9 mouse cellular contexts compared by ENCODE assay signal in genomic region chr2:26547481-26547880, GRCm38 (mm10). TPM values are rescaled to one million over a fixed set of nuclear protein-coding genes. Genes with fewer than 3 reads are reported as not detected.
DNase-seq lines count a peak whose midpoint lies in the region; ATAC-seq and TF ChIP-seq lines count a peak whose summit lies in the region.
"Had no signal": no experiment of that assay in that cellular context is flagged by ENCODE, and none has a peak within 500 bp of the region (broad histone marks: within the 10 kb centered on the region; RNA-seq: fewer than 3 reads in every experiment).

No protein-coding gene starts in this region.

- no peak for ATAC-seq in forebrain, embryonic 12.5 days (ENCODE audit: low FRiP score)
- peak; percentile 50; the same call in 1 of the 2 replicates for ATAC-seq in midbrain, embryonic 11.5 days (ENCODE audit: low FRiP score)
- ATAC-seq in midbrain, embryonic 15.5 days (replicated peaks): no peak
- peak; percentile 22; the same call in 1 of the 2 replicates for ATAC-seq in heart, postnatal 0 days (ENCODE audit: insufficient read depth, low read depth)
- ATAC-seq in neural tube, embryonic 13.5 days (ENCODE audit: low read depth): peak; percentile 54; the same call in 1 of the 2 replicates
- ATAC-seq in megakaryocyte progenitor cell, adult 5-6 weeks (replicated peaks; ENCODE audit: poor library complexity): no peak

- no peaks in the 10 kb centered on the region for H3K36me3 ChIP-seq in forebrain, embryonic 10.5 days (replicated peaks)
- H3K36me3 ChIP-seq in forebrain, embryonic 12.5 days (replicated peaks): no peaks in the 10 kb centered on the region
- no peaks in the 10 kb centered on the region for H3K36me3 ChIP-seq in midbrain, embryonic 11.5 days (ENCODE audit: control insufficient read depth, insufficient read depth, low read length)
- H3K36me3 ChIP-seq in midbrain, embryonic 15.5 days (replicated peaks): no peaks in the 10 kb centered on the region
- H3K36me3 ChIP-seq in heart, postnatal 0 days (replicated peaks; ENCODE audit: control insufficient read depth, insufficient read depth, low read length): no peaks in the 10 kb centered on the region
- no peaks in the 10 kb centered on the region for H3K36me3 ChIP-seq in neural tube, embryonic 13.5 days

- WGBS in forebrain, embryonic 10.5 days: 32% methylated on average over 2 of the region's 2 CpGs
- WGBS in forebrain, embryonic 12.5 days: 33% methylated on average over 2 of the region's 2 CpGs
- 26% methylated on average over 2 of the region's 2 CpGs for WGBS in midbrain, embryonic 11.5 days
- WGBS in midbrain, embryonic 15.5 days: 24% methylated on average over 2 of the region's 2 CpGs
- WGBS in heart, postnatal 0 days: 38% methylated on average over 2 of the region's 2 CpGs
- 35% methylated on average over 2 of the region's 2 CpGs for WGBS in neural tube, embryonic 13.5 days

- peak overlapping the region; percentile 60 for H3K27ac ChIP-seq in forebrain, embryonic 10.5 days
- no peak overlapping the region for H3K27ac ChIP-seq in forebrain, embryonic 12.5 days
- no peak overlapping the region for H3K27ac ChIP-seq in midbrain, embryonic 11.5 days (ENCODE audit: low read depth, low read length)
- H3K27ac ChIP-seq in midbrain, embryonic 15.5 days: no peak overlapping the region
- no peak overlapping the region for H3K27ac ChIP-seq in heart, postnatal 0 days (ENCODE audit: low read depth)
- 0 out of 2 replicates have a peak overlapping the region, but pooled peaks have one; percentile 7 for H3K27ac ChIP-seq in neural tube, embryonic 13.5 days (replicated peaks)

- H3K9me3 ChIP-seq in forebrain, embryonic 10.5 days: no peaks in the 10 kb centered on the region
- no peaks in the 10 kb centered on the region for H3K9me3 ChIP-seq in forebrain, embryonic 12.5 days
- H3K9me3 ChIP-seq in midbrain, embryonic 11.5 days (ENCODE audit: control insufficient read depth, low read length): no peaks in the 10 kb centered on the region
- H3K9me3 ChIP-seq in midbrain, embryonic 15.5 days: no peaks in the 10 kb centered on the region
- H3K9me3 ChIP-seq in heart, postnatal 0 days (replicated peaks; ENCODE audit: control insufficient read depth, low read length): no peaks in the 10 kb centered on the region
- H3K9me3 ChIP-seq in neural tube, embryonic 13.5 days: no peaks in the 10 kb centered on the region

- no peak overlapping the region for H3K4me2 ChIP-seq in forebrain, embryonic 12.5 days
- H3K4me2 ChIP-seq in midbrain, embryonic 11.5 days: no peak overlapping the region
- H3K4me2 ChIP-seq in midbrain, embryonic 15.5 days: no peak overlapping the region
- H3K4me2 ChIP-seq in heart, postnatal 0 days (ENCODE audit: low read depth, low read length): no peak overlapping the region
- H3K4me2 ChIP-seq in neural tube, embryonic 13.5 days: no peak overlapping the region

- H3K4me3 ChIP-seq in forebrain, embryonic 10.5 days: no peak overlapping the region
- H3K4me3 ChIP-seq in forebrain, embryonic 12.5 days (replicated peaks): no peak overlapping the region
- no peak overlapping the region for H3K4me3 ChIP-seq in midbrain, embryonic 11.5 days (ENCODE audit: low read depth, low read length)
- H3K4me3 ChIP-seq in midbrain, embryonic 15.5 days: no peak overlapping the region
- no peak overlapping the region for H3K4me3 ChIP-seq in heart, postnatal 0 days (ENCODE audit: low read depth, low read length)
- H3K4me3 ChIP-seq in neural tube, embryonic 13.5 days: no peak overlapping the region

- peak; percentile 54 for TF ChIP-seq CTCF in heart, postnatal 0 days (IDR thresholded peaks at IDR 0.05; ENCODE audit: low read depth)

- no peak for TF ChIP-seq EP300 in heart, postnatal 0 days (IDR thresholded peaks at IDR 0.05; ENCODE audit: low read depth)

- no peaks in the 10 kb centered on the region for H3K27me3 ChIP-seq in forebrain, embryonic 10.5 days (ENCODE audit: poor library complexity, severe bottlenecking)
- no peaks in the 10 kb centered on the region for H3K27me3 ChIP-seq in forebrain, embryonic 12.5 days
- H3K27me3 ChIP-seq in midbrain, embryonic 11.5 days (ENCODE audit: control insufficient read depth, insufficient read depth, low read length): no peaks in the 10 kb centered on the region
- no peaks in the 10 kb centered on the region for H3K27me3 ChIP-seq in midbrain, embryonic 15.5 days (replicated peaks)
- no peaks in the 10 kb centered on the region for H3K27me3 ChIP-seq in heart, postnatal 0 days (ENCODE audit: control insufficient read depth, insufficient read depth, low read length)
- H3K27me3 ChIP-seq in neural tube, embryonic 13.5 days: no peaks in the 10 kb centered on the region

- peaks cover 22% of the 10 kb centered on the region for H3K4me1 ChIP-seq in forebrain, embryonic 10.5 days
- H3K4me1 ChIP-seq in forebrain, embryonic 12.5 days: peaks cover 20% of the 10 kb centered on the region
- H3K4me1 ChIP-seq in midbrain, embryonic 11.5 days (ENCODE audit: control insufficient read depth, insufficient read depth, low read length): peaks cover 8% of the 10 kb centered on the region
- peaks cover 7% of the 10 kb centered on the region; the same call in 1 of the 2 replicates for H3K4me1 ChIP-seq in midbrain, embryonic 15.5 days
- H3K4me1 ChIP-seq in heart, postnatal 0 days (ENCODE audit: control insufficient read depth, insufficient read depth): peaks cover 44% of the 10 kb centered on the region
- peaks cover 54% of the 10 kb centered on the region for H3K4me1 ChIP-seq in neural tube, embryonic 13.5 days (replicated peaks)

- no peak for DNase-seq in forebrain, embryonic 10.5 days (ENCODE audit: extremely low spot score, low spot score)
- peak; percentile 85 for DNase-seq in midbrain, embryonic 11.5 days (ENCODE audit: low spot score, missing footprints)
- DNase-seq in heart, postnatal 0 days (ENCODE audit: low spot score): no peak
- no peak for DNase-seq in layer of hippocampus, adult 9-10 months (ENCODE audit: low spot score)

- no peak overlapping the region for H3K9ac ChIP-seq in forebrain, embryonic 12.5 days
- H3K9ac ChIP-seq in midbrain, embryonic 11.5 days (ENCODE audit: low read length): peak overlapping the region; percentile 30; the same call in 1 of the 2 replicates
- no peak overlapping the region for H3K9ac ChIP-seq in midbrain, embryonic 15.5 days
- no peak overlapping the region for H3K9ac ChIP-seq in heart, postnatal 0 days (replicated peaks; ENCODE audit: low read depth, low read length)
- no peak overlapping the region for H3K9ac ChIP-seq in neural tube, embryonic 13.5 days

RNA-seq across cellular contexts. Expression of gene Notch1, which starts 31.0 kb away (rescaled TPM):
- polyA plus RNA-seq in forebrain, embryonic 10.5 days (2016; fragmentation: Nextera tagmentation; extraction: Ambion mirVana): 25.4 and 26.7 TPM in 2 replicates
- 49.5 and 61.8 TPM in 2 replicates for polyA plus RNA-seq in forebrain, embryonic 12.5 days (2016; fragmentation: Nextera tagmentation; extraction: Ambion mirVana)
- polyA plus RNA-seq in midbrain, embryonic 11.5 days (2014; fragmentation: Nextera tagmentation; extraction: Ambion mirVana): 40.8 and 47.5 TPM in 2 replicates
- polyA plus RNA-seq in midbrain, embryonic 15.5 days (2015; fragmentation: Nextera tagmentation; extraction: Ambion mirVana): 15.6 and 17.6 TPM in 2 replicates
- total RNA-seq in heart, postnatal 0 days (2014; rRNA removed; ENCODE audit: low replicate concordance): 54.0 and 63.3 TPM in 2 replicates
- polyA plus RNA-seq in heart, postnatal 0 days (2015; fragmentation: Nextera tagmentation; extraction: Ambion mirVana): 4.9 and 5.7 TPM in 2 replicates
- 19.3 and 20.5 TPM in 2 replicates for polyA plus RNA-seq in neural tube, embryonic 13.5 days (2015; fragmentation: Nextera tagmentation; extraction: Ambion mirVana)
- 15.5 and 19.0 TPM in 2 replicates for total RNA-seq in megakaryocyte progenitor cell, adult 5-6 weeks (2015)
- 8.8 and 9.3 TPM in 2 replicates for total RNA-seq in megakaryocyte progenitor cell, adult 5-6 weeks (2017)

RNA-seq across cellular contexts. Expression of gene Egfl7, which starts 32.3 kb away (rescaled TPM):
- polyA plus RNA-seq in forebrain, embryonic 10.5 days (2016; fragmentation: Nextera tagmentation; extraction: Ambion mirVana): 89.9 and 96.4 TPM in 2 replicates
- 47.9 and 54.9 TPM in 2 replicates for polyA plus RNA-seq in forebrain, embryonic 12.5 days (2016; fragmentation: Nextera tagmentation; extraction: Ambion mirVana)
- polyA plus RNA-seq in midbrain, embryonic 11.5 days (2014; fragmentation: Nextera tagmentation; extraction: Ambion mirVana): 52.6 and 58.3 TPM in 2 replicates
- polyA plus RNA-seq in midbrain, embryonic 15.5 days (2015; fragmentation: Nextera tagmentation; extraction: Ambion mirVana): 71.8 and 75.7 TPM in 2 replicates
- total RNA-seq in heart, postnatal 0 days (2014; rRNA removed; ENCODE audit: low replicate concordance): 375 and 401 TPM in 2 replicates
- polyA plus RNA-seq in heart, postnatal 0 days (2015; fragmentation: Nextera tagmentation; extraction: Ambion mirVana): 158 and 159 TPM in 2 replicates
- 78.3 and 82.0 TPM in 2 replicates for polyA plus RNA-seq in neural tube, embryonic 13.5 days (2015; fragmentation: Nextera tagmentation; extraction: Ambion mirVana)
- total RNA-seq in megakaryocyte progenitor cell, adult 5-6 weeks (2015): 29.9 and 58.3 TPM in 2 replicates
- total RNA-seq in megakaryocyte progenitor cell, adult 5-6 weeks (2017): 24.6 and 24.9 TPM in 2 replicates

RNA-seq across cellular contexts. Expression of gene Gm20532, which starts 39.0 kb away (rescaled TPM):
- polyA plus RNA-seq in forebrain, embryonic 10.5 days (2016; fragmentation: Nextera tagmentation; extraction: Ambion mirVana): not detected in 2 replicates
- not detected in 2 replicates for polyA plus RNA-seq in forebrain, embryonic 12.5 days (2016; fragmentation: Nextera tagmentation; extraction: Ambion mirVana)
- polyA plus RNA-seq in midbrain, embryonic 11.5 days (2014; fragmentation: Nextera tagmentation; extraction: Ambion mirVana): not detected in 2 replicates
- polyA plus RNA-seq in midbrain, embryonic 15.5 days (2015; fragmentation: Nextera tagmentation; extraction: Ambion mirVana): not detected in 2 replicates
- total RNA-seq in heart, postnatal 0 days (2014; rRNA removed; ENCODE audit: low replicate concordance): not detected in 2 replicates
- not detected in 2 replicates for polyA plus RNA-seq in heart, postnatal 0 days (2015; fragmentation: Nextera tagmentation; extraction: Ambion mirVana)
- polyA plus RNA-seq in neural tube, embryonic 13.5 days (2015; fragmentation: Nextera tagmentation; extraction: Ambion mirVana): not detected in 2 replicates
- not detected in 2 replicates for total RNA-seq in megakaryocyte progenitor cell, adult 5-6 weeks (2015)
- not detected in 2 replicates for total RNA-seq in megakaryocyte progenitor cell, adult 5-6 weeks (2017)
- total RNA-seq: left cerebral cortex, adult 8-10 months had no signal

RNA-seq across cellular contexts. Expression of gene Agpat2, which starts 56.7 kb away (rescaled TPM):
- polyA plus RNA-seq in forebrain, embryonic 10.5 days (2016; fragmentation: Nextera tagmentation; extraction: Ambion mirVana): 10.1 and 10.2 TPM in 2 replicates
- 5.4 and 6.7 TPM in 2 replicates for polyA plus RNA-seq in forebrain, embryonic 12.5 days (2016; fragmentation: Nextera tagmentation; extraction: Ambion mirVana)
- polyA plus RNA-seq in midbrain, embryonic 11.5 days (2014; fragmentation: Nextera tagmentation; extraction: Ambion mirVana): 8.2 TPM in 2 replicates
- polyA plus RNA-seq in midbrain, embryonic 15.5 days (2015; fragmentation: Nextera tagmentation; extraction: Ambion mirVana): 4.6 and 6.7 TPM in 2 replicates
- 41.0 and 49.3 TPM in 2 replicates for total RNA-seq in heart, postnatal 0 days (2014; rRNA removed; ENCODE audit: low replicate concordance)
- 23.9 and 24.1 TPM in 2 replicates for polyA plus RNA-seq in heart, postnatal 0 days (2015; fragmentation: Nextera tagmentation; extraction: Ambion mirVana)
- polyA plus RNA-seq in neural tube, embryonic 13.5 days (2015; fragmentation: Nextera tagmentation; extraction: Ambion mirVana): 6.0 and 7.4 TPM in 2 replicates
- 47.8 and 50.3 TPM in 2 replicates for total RNA-seq in megakaryocyte progenitor cell, adult 5-6 weeks (2015)
- total RNA-seq in megakaryocyte progenitor cell, adult 5-6 weeks (2017): 43.5 and 52.3 TPM in 2 replicates

Comparison
In these comparisons a context has a peak if more than half of its experiments do, and no peak if none do; other contexts are left out.
1. H3K27ac ChIP-seq: peak in forebrain, embryonic 10.5 days (single experiment) and neural tube, embryonic 13.5 days (single experiment); none in forebrain, embryonic 12.5 days (single experiment), midbrain, embryonic 11.5 days (single experiment), midbrain, embryonic 15.5 days (single experiment) and heart, postnatal 0 days (single experiment).
2. ATAC-seq: peak in midbrain, embryonic 11.5 days (single experiment), heart, postnatal 0 days (single experiment) and neural tube, embryonic 13.5 days (single experiment); none in forebrain, embryonic 12.5 days (single experiment), midbrain, embryonic 15.5 days (single experiment) and megakaryocyte progenitor cell, adult 5-6 weeks (single experiment).